In genomic region chr19:10333545-10334252, GRCm38 (mm10) we compare ENCODE assay signal across 8 mouse cellular contexts. TPM values are rescaled to one million over a fixed set of nuclear protein-coding genes. Genes with fewer than 3 reads are reported as not detected.
DNase-seq lines count a peak whose midpoint lies in the region; ATAC-seq and TF ChIP-seq lines count a peak whose summit lies in the region.

No protein-coding gene starts in this region.

- TF ChIP-seq CTCF in brain, embryonic 14.5 days (IDR thresholded peaks at IDR 0.05; ENCODE audit: borderline replicate concordance, extremely low read depth, insufficient read depth, insufficient read length), result peak; percentile 97

- TF ChIP-seq POLR2A in brain, embryonic 14.5 days (IDR thresholded peaks at IDR 0.05; ENCODE audit: borderline replicate concordance, extremely low read depth, insufficient read depth, insufficient read length, poor library complexity, severe bottlenecking), result no peak

- DNase-seq in MEL-GATA-1-ER (ENCODE audit: extremely low read depth, low read depth), result peak; percentile 10
- DNase-seq in brain, embryonic 14.5 days (ENCODE audit: low read depth), result peak; percentile 78
- DNase-seq in layer of hippocampus, adult 18-20 months (ENCODE audit: low spot score in 2 of 2), result peak; percentile 71 to 90
- DNase-seq in lung, postnatal 10 days, result peak; percentile 77
- DNase-seq in retina, postnatal 1 day, result peak; percentile 80

- peak; percentile 60; the same call in 1 of the 2 replicates for ATAC-seq in erythroblast, adult 5-6 weeks (replicated peaks; ENCODE audit: low FRiP score, poor library complexity, severe bottlenecking)
- ATAC-seq in hematopoietic stem cell, adult 5-6 weeks (replicated peaks in 1 of 2; ENCODE audit: insufficient read depth in 1 of 2, low FRiP score in 2 of 2, low TSS enrichment in 1 of 2, low read depth in 1 of 2, poor library complexity in 2 of 2, severe bottlenecking in 2 of 2), result peak; percentile 62 to 63; a peak in 3 of 4 replicates
- no peak for ATAC-seq in inflammation-experienced regulatory T-cells, adult 6 months

RNA-seq across cellular contexts. Expression of gene Dagla, which starts 29.0 kb away (rescaled TPM):
- polyA plus RNA-seq in brain, embryonic 14.5 days (2012; rRNA removed), result 20.2 and 24.8 TPM in 2 replicates
- not detected in 2 replicates for total RNA-seq in erythroblast, adult 5-6 weeks (2015; ENCODE audit: low replicate concordance)
- not detected in 2 replicates for total RNA-seq in erythroblast, adult 5-6 weeks (2017; ENCODE audit: low replicate concordance)
- 0.06 TPM in 1 of 2 replicates, not detected in the other for total RNA-seq in hematopoietic stem cell, adult 5-6 weeks (2017)
- 100 to 1,000 TPM; 107 to 118 TPM for total RNA-seq in layer of hippocampus, adult 18-20 months (2021)
- under 1 TPM in 1 of 3 experiments, not detected in 2; 0.11 TPM for polyA plus RNA-seq in inflammation-experienced regulatory T-cells, adult 6 months (2017; shearing (Covaris generic))

RNA-seq across cellular contexts. Expression of gene Syt7, which starts 55.2 kb away (rescaled TPM):
- 50.2 and 85.2 TPM in 2 replicates for polyA plus RNA-seq in brain, embryonic 14.5 days (2012; rRNA removed)
- total RNA-seq in erythroblast, adult 5-6 weeks (2015; ENCODE audit: low replicate concordance), result not detected in 2 replicates
- not detected in 2 replicates for total RNA-seq in erythroblast, adult 5-6 weeks (2017; ENCODE audit: low replicate concordance)
- not detected in 2 replicates for total RNA-seq in hematopoietic stem cell, adult 5-6 weeks (2017)
- 100 to 1,000 TPM; 280 to 316 TPM for total RNA-seq in layer of hippocampus, adult 18-20 months (2021)
- under 1 TPM in 1 of 3 experiments, not detected in 2; 0.05 TPM for polyA plus RNA-seq in inflammation-experienced regulatory T-cells, adult 6 months (2017; shearing (Covaris generic))

Comparison
In these comparisons a context has a peak if more than half of its experiments do, and no peak if none do; other contexts are left out.
1. DNase-seq: peak in every context shown above with its lines; median percentile 80 in layer of hippocampus, adult 18-20 months; 80 in retina, postnatal 1 day; 78 in brain, embryonic 14.5 days; 77 in lung, postnatal 10 days; 10 in MEL-GATA-1-ER.
2. RNA of gene Dagla, which starts 29.0 kb away (total RNA-seq): 107 to 118 TPM in layer of hippocampus, adult 18-20 months; not detected in erythroblast, adult 5-6 weeks and 0.06 TPM in hematopoietic stem cell, adult 5-6 weeks; every median in the first group is over 100 times any median in the second.
3. RNA of gene Syt7, which starts 55.2 kb away (total RNA-seq): 280 to 316 TPM in layer of hippocampus, adult 18-20 months; not detected in erythroblast, adult 5-6 weeks and not detected in hematopoietic stem cell, adult 5-6 weeks; every median in the first group is over 100 times any median in the second.